Mouse (Mus musculus): ENCODE results near the gene Ubash3a. TPM values are rescaled to one million over a fixed set of nuclear protein-coding genes. Genes with fewer than 3 reads are reported as not detected.

Gene Ubash3a
- total and polyA plus RNA-seq, 3 experiments: 27.6 to 57.4 (median 30.2) TPM

DNA sequence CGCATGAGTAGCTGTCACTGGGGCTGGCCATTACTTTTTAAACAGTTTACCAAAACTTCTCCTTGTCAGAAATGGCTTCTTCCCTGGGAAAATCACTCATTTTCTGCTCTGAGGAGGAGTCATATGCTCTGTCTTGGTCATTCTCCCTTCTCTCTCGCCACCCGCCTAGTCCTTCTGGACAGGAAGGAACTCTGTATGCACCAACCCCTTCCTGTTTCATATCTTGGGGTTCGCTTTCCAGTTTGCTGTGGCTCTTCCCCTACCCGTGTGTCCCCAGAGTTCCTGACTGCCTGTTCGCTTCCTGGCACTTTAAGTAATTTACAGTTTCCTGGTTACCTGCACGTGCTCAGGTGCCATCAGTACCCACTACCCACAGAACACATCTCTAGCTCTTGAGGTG is 19.3 kb downstream of the Ubash3a start (continued):
- no peak for TF ChIP-seq RCOR1 (IDR thresholded peaks at IDR 0.05; ENCODE audit: low read depth, low read length)
- no peak for TF ChIP-seq SIN3A (IDR thresholded peaks at IDR 0.05; ENCODE audit: low read length)

DNA sequence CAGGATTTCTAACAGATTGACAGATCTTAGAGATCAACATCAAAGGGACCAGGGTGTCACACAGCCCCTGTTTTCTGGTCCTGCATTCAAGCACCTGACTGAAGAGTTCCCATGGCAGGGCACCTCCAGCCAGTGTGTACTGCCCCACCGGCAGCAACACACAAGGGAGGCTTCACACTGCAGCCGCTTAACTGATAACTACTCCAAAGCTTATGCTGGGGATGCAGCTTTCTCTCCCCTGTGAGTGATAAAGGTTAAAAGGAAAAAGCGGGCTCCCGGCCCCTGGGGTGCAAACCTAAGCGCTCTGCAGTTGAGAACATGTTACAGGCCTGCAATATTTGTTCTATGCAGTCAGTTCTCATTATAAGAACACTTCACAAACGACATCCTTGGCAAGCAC is 24.1 kb downstream of the Ubash3a start:
- DNase-seq (ENCODE audit: low read depth, low spot score): peak; percentile 83
- Histone ChIP-seq H3K4me3 (ENCODE audit: control insufficient read depth in 1 of 2, insufficient read depth in 1 of 2, low read depth in 2 of 2, low read length in 2 of 2) (no peak overlapping the region), H3K79me2 (ENCODE audit: control insufficient read depth, insufficient read depth, low read length, poor library complexity) (no peaks in the 10 kb centered on the region), H3K4me1 (ENCODE audit: control insufficient read depth in 1 of 2, insufficient read depth in 2 of 2, low read length in 2 of 2) (peaks cover 12 to 17% of the 10 kb centered on the region in 2 experiments), H3K36me3 (ENCODE audit: control insufficient read depth in 1 of 2, insufficient read depth in 2 of 2, low read length in 2 of 2) (peaks cover 14 to 15% of the 10 kb centered on the region in 2 experiments), H3K27ac (ENCODE audit: control insufficient read depth, low read depth, low read length) (peak overlapping the region; percentile 91), H3K9ac (ENCODE audit: control insufficient read depth, low read depth, low read length, poor library complexity, severe bottlenecking) (peak overlapping the region; percentile 44), H3K27me3 (ENCODE audit: control insufficient read depth in 1 of 2, insufficient read depth in 2 of 2, low read length in 2 of 2) (no peaks in the 10 kb centered on the region), H3K9me3 (replicated peaks; ENCODE audit: insufficient read depth, low read length) (no peaks in the 10 kb centered on the region)
- peak; percentile 84 for TF ChIP-seq ETS1 (IDR thresholded peaks at IDR 0.05; ENCODE audit: low read depth, low read length)
- TF ChIP-seq RCOR1 (IDR thresholded peaks at IDR 0.05; ENCODE audit: low read depth, low read length): peak; percentile 43; the same call in 1 of the 2 replicates
- no peak for TF ChIP-seq NRF1 (IDR thresholded peaks at IDR 0.05; ENCODE audit: insufficient read depth, low read depth, low read length, poor library complexity, severe bottlenecking)
- no peak for TF ChIP-seq CTCF (IDR thresholded peaks at IDR 0.05 in 2 of 3, conservative IDR thresholded peaks at IDR 0.05 in 1 of 3; ENCODE audit: control insufficient read depth in 1 of 3, insufficient read depth in 1 of 3, low read depth in 2 of 3, low read length in 3 of 3, poor library complexity in 1 of 3, severe bottlenecking in 1 of 3)
- 0 out of 2 replicates have a peak, but pooled peaks have one; percentile 27 for TF ChIP-seq USF1 (IDR thresholded peaks at IDR 0.05; ENCODE audit: low read depth, low read length)
- no peak for TF ChIP-seq MYC (IDR thresholded peaks at IDR 0.05; ENCODE audit: low read depth, low read length)
- TF ChIP-seq MAZ (IDR thresholded peaks at IDR 0.05; ENCODE audit: low read depth, low read length): 0 out of 2 replicates have a peak, but pooled peaks have one; percentile 69
- TF ChIP-seq JUND (IDR thresholded peaks at IDR 0.05; ENCODE audit: low read depth, low read length): no peak
- no peak for TF ChIP-seq ZNF384 (IDR thresholded peaks at IDR 0.05; ENCODE audit: low read depth, low read length)
- no peak for TF ChIP-seq MAFK (IDR thresholded peaks at IDR 0.05; ENCODE audit: borderline replicate concordance, low read depth, low read length)
- TF ChIP-seq MYB (IDR thresholded peaks at IDR 0.05; ENCODE audit: low read depth, low read length): peak; percentile 78
- TF ChIP-seq SIN3A (IDR thresholded peaks at IDR 0.05; ENCODE audit: low read length): peak; percentile 54; the same call in 1 of the 2 replicates
- peak; percentile 84 for TF ChIP-seq TAL1 (IDR thresholded peaks at IDR 0.05; ENCODE audit: low read length)
- TF ChIP-seq HCFC1 (IDR thresholded peaks at IDR 0.05; ENCODE audit: low read depth, low read length): 0 out of 2 replicates have a peak, but pooled peaks have one; percentile 38
- TF ChIP-seq GABPA (IDR thresholded peaks at IDR 0.05; ENCODE audit: low read depth, low read length): no peak
- no peak for TF ChIP-seq POLR2AphosphoS5 (IDR thresholded peaks at IDR 0.05; ENCODE audit: borderline replicate concordance, low read depth, low read length)
- no peak for TF ChIP-seq CHD1 (IDR thresholded peaks at IDR 0.05; ENCODE audit: low read depth, low read length)
- 0 out of 2 replicates have a peak, but pooled peaks have one; percentile 24 for TF ChIP-seq MXI1 (IDR thresholded peaks at IDR 0.05; ENCODE audit: low read depth, low read length)
- peak; percentile 96 for TF ChIP-seq TCF12 (IDR thresholded peaks at IDR 0.05; ENCODE audit: low read depth, low read length)
- peak; percentile 89 to 93 for TF ChIP-seq EP300 (IDR thresholded peaks at IDR 0.05; ENCODE audit: low read depth in 1 of 2, low read length in 2 of 2)
- no peak for TF ChIP-seq E2F4 (IDR thresholded peaks at IDR 0.05; ENCODE audit: borderline replicate concordance, low read depth, low read length)
- TF ChIP-seq GATA1 (IDR thresholded peaks at IDR 0.05; ENCODE audit: low read depth, low read length): peak; percentile 89
